In genomic region chr1:128590816-128591720, GRCm38 (mm10) we compare ENCODE assay signal across 8 mouse cellular contexts. TPM values are rescaled to one million over a fixed set of nuclear protein-coding genes. Genes with fewer than 3 reads are reported as not detected.
A peak's percentile ranks its signal among the peaks of the same experiment; 100 is the strongest.
DNase-seq lines count a peak whose midpoint lies in the region; ATAC-seq and TF ChIP-seq lines count a peak whose summit lies in the region.

No protein-coding gene starts in this region.

- H3K36me3 ChIP-seq in heart, embryonic 15.5 days = no peaks in the 10 kb centered on the region
- peaks cover 26% of the 10 kb centered on the region for H3K36me3 ChIP-seq in megakaryocyte, embryonic 14.5 days (replicated peaks; ENCODE audit: low read length)

- TF ChIP-seq CTCF in embryonic fibroblast, embryonic 13.5 days (IDR thresholded peaks at IDR 0.05; ENCODE audit: borderline replicate concordance, insufficient read depth, low read length) = no peak

- no peaks in the 10 kb centered on the region for H3K4me1 ChIP-seq in embryonic fibroblast, embryonic 13.5 days (ENCODE audit: control insufficient read depth, insufficient read depth, low read length)
- peaks cover 39% of the 10 kb centered on the region for H3K4me1 ChIP-seq in heart, embryonic 15.5 days (replicated peaks)
- H3K4me1 ChIP-seq in megakaryocyte, embryonic 14.5 days = peaks cover 41% of the 10 kb centered on the region

- peak overlapping the region; percentile 50 for H3K4me3 ChIP-seq in embryonic fibroblast, embryonic 13.5 days (ENCODE audit: insufficient read depth, low read length)
- peak overlapping the region; percentile 64 for H3K4me3 ChIP-seq in heart, embryonic 15.5 days
- peak overlapping the region; percentile 93 for H3K4me3 ChIP-seq in megakaryocyte, embryonic 14.5 days (replicated peaks)

- peaks cover 46% of the 10 kb centered on the region for H3K27me3 ChIP-seq in heart, embryonic 15.5 days
- H3K27me3 ChIP-seq in megakaryocyte, embryonic 14.5 days (replicated peaks) = peaks cover 3% of the 10 kb centered on the region

- WGBS in heart, embryonic 15.5 days = under 1% methylated on average over 63 of the region's 63 CpGs

- TF ChIP-seq POLR2A in embryonic fibroblast, embryonic 13.5 days (IDR thresholded peaks at IDR 0.05; ENCODE audit: low read depth, low read length) = no peak

- peak; percentile 89 for DNase-seq in CD4-positive helper T cell, adult 2 months (ENCODE audit: low read depth, low spot score)
- DNase-seq in R1 (ENCODE audit: low read depth, low spot score) = peak; percentile 41
- DNase-seq in kidney, postnatal 4 days = peak; percentile 59 to 69
- peak; percentile 46 for DNase-seq in skeletal muscle tissue, adult 2 months (ENCODE audit: low read depth, low spot score)

- peak overlapping the region; percentile 56; the same call in 1 of the 2 replicates for H3K9ac ChIP-seq in heart, embryonic 15.5 days

- ATAC-seq in heart, embryonic 15.5 days (replicated peaks; ENCODE audit: insufficient number of reproducible peaks, insufficient read depth, low FRiP score, low read depth) = no peak
- ATAC-seq in cerebellum, adult (ENCODE audit: insufficient number of reproducible peaks, low FRiP score, low TSS enrichment) = no peak

- H3K9me3 ChIP-seq in heart, embryonic 15.5 days (replicated peaks) = no peaks in the 10 kb centered on the region
- no peaks in the 10 kb centered on the region for H3K9me3 ChIP-seq in megakaryocyte, embryonic 14.5 days

- peak overlapping the region; percentile 95 for H3K4me2 ChIP-seq in heart, embryonic 15.5 days

- H3K27ac ChIP-seq in embryonic fibroblast, embryonic 13.5 days (ENCODE audit: insufficient read depth, low read length) = no peak overlapping the region
- peak overlapping the region; percentile 64 for H3K27ac ChIP-seq in heart, embryonic 15.5 days

RNA-seq across cellular contexts. Expression of gene Cxcr4, which starts 1.0 kb away (rescaled TPM):
- 0.84 TPM in 1 of 2 replicates, not detected in the other for polyA plus RNA-seq in embryonic fibroblast, embryonic 13.5 days (2011; ENCODE audit: insufficient read length, low read depth, missing spikeins)
- 2.2 and 3.5 TPM in 2 replicates for polyA plus RNA-seq in heart, embryonic 15.5 days (2015; fragmentation: Nextera tagmentation; extraction: Ambion mirVana)
- polyA plus RNA-seq in megakaryocyte, embryonic 14.5 days (2012; ENCODE audit: insufficient read depth, low replicate concordance) = 1.4 TPM in 1 of 2 replicates, not detected in the other
